Mouse (Mus musculus): ENCODE results near the gene Gm1330.

DNA sequence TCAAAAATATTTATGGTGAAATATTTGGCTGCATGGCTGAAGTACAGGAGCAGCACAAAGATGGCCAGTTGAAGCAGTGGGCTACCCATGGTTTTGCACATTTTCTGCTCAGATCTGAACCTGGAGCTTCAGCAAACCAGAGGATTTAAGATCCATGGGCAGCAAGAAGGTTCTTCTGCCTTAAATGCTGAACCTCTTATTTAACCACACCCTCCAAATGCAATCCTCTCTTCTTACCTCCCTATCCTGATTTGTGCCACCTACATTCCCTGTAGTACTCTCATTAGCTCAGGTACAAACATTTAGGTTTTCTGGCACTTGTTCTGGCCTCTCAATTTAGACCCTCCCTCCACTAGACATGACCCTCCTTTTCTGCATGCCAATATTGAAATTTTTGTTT lies at the start of gene Gm1330:
- TF ChIP-seq CTCF (IDR thresholded peaks at IDR 0.05) (no peak), EP300 (IDR thresholded peaks at IDR 0.05) (no peak)

Measured in lung, postnatal 0 days (tissue).